Mouse (Mus musculus) lung, adult 2 months (tissue): Measurements from ENCODE around the gene Klf7. TPM values are rescaled to one million over a fixed set of nuclear protein-coding genes. Genes with fewer than 3 reads are reported as not detected.

ENCODE experiments used
- DNase-seq: peaks from one replicate; pipeline ENCODE4 v3.0.0; 2022
- H3K4me1 ChIP-seq: fragments of 200-500 bp; 2 replicates; pipeline ENCODE4 v1.6.1; 2011; ENCODE audit warnings: low read length; ENCODE audit not compliant: control insufficient read depth, insufficient read depth
- H3K4me3 ChIP-seq: fragments of 200-500 bp; replicated peaks from 2 replicates; pipeline ENCODE3; 2011; ENCODE audit warnings: low read depth, mild to moderate bottlenecking, control low read depth, low read length; ENCODE audit errors: extremely low read depth
- CTCF ChIP-seq: fragments of 200-500 bp; IDR thresholded peaks from 2 replicates; pipeline ENCODE4 v1.5.1; 2011; ENCODE audit warnings: mild to moderate bottlenecking, low read length, control low read depth; ENCODE audit not compliant: insufficient read depth
- POLR2A ChIP-seq: fragments of 200-500 bp; IDR thresholded peaks from 2 replicates; pipeline ENCODE4 v1.6.1; 2011; ENCODE audit warnings: low read depth, mild to moderate bottlenecking, control low read depth, low read length, borderline replicate concordance; ENCODE audit errors: extremely low read depth
- WGBS: fragments of 180-500 bp; shearing (Covaris S2); methylation state at CpG from one replicate; pipeline ENCODE4 v1.1.7; 2018; 5-methylcytosine and 5-hydroxymethylcytosine counted together
- polyA plus RNA-seq: library from polyadenylated mRNA; depleted of rRNA; stranded (reverse); fragments of >200 nt; gene quantifications from 2 replicates; pipeline ENCODE4 v1.2.3, GENCODE M21; 2012

Klf7 gene
- polyA plus RNA-seq, 1 experiment = 32.3 TPM

DNA sequence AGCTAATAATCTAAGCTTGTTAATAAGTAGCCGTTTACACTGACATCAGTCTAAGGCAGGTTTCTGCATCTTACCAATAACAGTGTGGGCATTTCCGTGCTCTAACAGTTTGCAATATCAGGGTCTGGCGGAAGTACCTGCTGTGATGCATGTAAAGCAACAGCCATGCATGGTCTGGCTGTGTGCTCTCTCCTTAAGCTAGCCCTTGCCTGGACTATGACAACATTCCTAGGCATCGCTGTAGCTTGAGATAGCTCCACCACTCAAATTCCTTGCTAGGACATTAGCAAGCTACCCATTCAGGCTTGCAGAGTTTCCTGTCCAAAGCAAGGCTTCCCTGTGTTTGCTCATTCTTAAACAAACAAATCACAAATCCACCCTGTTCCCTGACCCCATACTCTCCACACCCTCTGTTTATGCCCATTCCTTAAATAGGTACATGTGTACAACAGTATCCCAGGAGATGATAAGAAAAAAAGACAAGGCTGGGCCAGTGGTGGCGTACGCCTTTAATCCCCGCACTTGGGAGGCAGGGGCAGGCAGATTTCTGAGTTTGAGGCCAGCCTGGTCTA, 85.1 kb downstream of the Klf7 start:
- TF ChIP-seq CTCF (no peak), POLR2A (no peak)
- WGBS = 52% methylated on average over 7 of the region's 7 CpGs
- no peak for DNase-seq

DNA sequence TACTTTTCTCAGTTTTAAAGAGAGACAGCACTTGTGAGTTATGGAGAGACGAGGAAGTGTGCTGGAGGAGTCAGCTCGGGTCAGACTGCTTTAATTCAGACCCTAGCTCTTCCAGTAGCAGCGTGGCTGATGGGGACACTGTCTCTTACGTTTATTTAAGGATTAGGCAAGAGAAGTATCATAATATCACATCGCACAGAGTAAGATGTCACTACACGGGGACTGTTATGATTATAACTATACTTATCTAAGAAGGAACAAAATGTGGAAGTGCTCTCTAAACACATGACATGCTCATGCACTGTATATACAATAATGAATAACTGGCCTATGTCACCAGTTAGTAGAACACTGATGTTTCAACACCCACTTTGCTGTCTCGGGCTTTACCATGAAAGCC, 86.3 kb downstream of the Klf7 start:
- WGBS = 31% methylated on average over 7 of the region's 7 CpGs
- DNase-seq = no peak
- no peak for TF ChIP-seq CTCF
- TF ChIP-seq POLR2A = no peak
- Histone ChIP-seq H3K4me3 (no peak overlapping the region), H3K4me1 (peaks cover 35% of the 10 kb centered on the region)

More for the DNA sequence above, 85.1 kb downstream of the Klf7 start:
- Histone ChIP-seq H3K4me3 (no peak overlapping the region), H3K4me1 (peaks cover 42% of the 10 kb centered on the region)

GRCm38 (mm10) chr1:64035087-64035791, 86.8 kb downstream of the Klf7 start:
- DNase-seq = no peak
- peaks cover 31% of the 10 kb centered on the region for H3K4me1 ChIP-seq
- 31% methylated on average over 15 of the region's 15 CpGs for WGBS
- TF ChIP-seq CTCF = no peak
- TF ChIP-seq POLR2A = no peak
- no peak overlapping the region for H3K4me3 ChIP-seq

- no peak overlapping the region for H3K4me3 ChIP-seq
- TF ChIP-seq CTCF (no peak), POLR2A (no peak)
- 89% methylated on average over 9 of the region's 9 CpGs for WGBS
- peaks cover 18% of the 10 kb centered on the region for H3K4me1 ChIP-seq
- DNase-seq = no peak
Measured at GRCm38 (mm10) chr1:64032502-64033231, 89.4 kb downstream of the Klf7 start.

GRCm38 (mm10) chr1:64021986-64022385, 100.1 kb downstream of the Klf7 start:
- WGBS = 56% methylated on average over 3 of the region's 3 CpGs
- DNase-seq = no peak
- no peak overlapping the region for H3K4me3 ChIP-seq
- TF ChIP-seq CTCF (no peak), POLR2A (no peak)
- peaks cover 17% of the 10 kb centered on the region; the same call in 1 of the 2 replicates for H3K4me1 ChIP-seq

GRCm38 (mm10) chr1:64020672-64021635, 101.1 kb downstream of the Klf7 start:
- 13% methylated on average over 19 of the region's 19 CpGs for WGBS
- H3K4me3 ChIP-seq = no peak overlapping the region
- H3K4me1 ChIP-seq = peaks cover 17% of the 10 kb centered on the region; the same call in 1 of the 2 replicates
- no peak for DNase-seq
- TF ChIP-seq CTCF = no peak
- TF ChIP-seq POLR2A = no peak

DNA sequence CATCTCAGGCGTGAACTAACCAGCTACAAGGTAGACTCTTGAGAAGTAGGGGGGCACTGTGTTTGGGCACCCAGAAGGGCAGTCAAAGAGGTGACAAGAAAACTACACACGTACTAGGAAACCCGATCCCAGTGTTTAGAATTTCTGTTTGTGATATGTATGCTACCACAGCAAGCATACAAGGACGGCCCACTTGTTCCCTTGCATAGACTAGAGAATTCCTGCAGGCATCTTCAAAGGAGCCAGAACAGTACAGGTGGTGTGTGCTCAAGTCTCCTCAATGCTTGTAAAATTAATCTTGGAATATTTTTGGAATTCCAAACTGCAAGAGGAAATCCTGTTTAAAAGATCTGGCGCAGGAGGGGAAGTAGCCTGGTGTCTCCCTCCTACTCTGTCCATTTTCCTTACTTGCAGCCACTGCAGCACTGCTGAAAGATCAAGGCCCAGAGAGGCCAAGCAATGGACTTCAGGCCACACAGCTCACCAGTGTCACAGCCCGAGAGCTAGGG, 102.9 kb downstream of the Klf7 start:
- no peak overlapping the region for H3K4me3 ChIP-seq
- DNase-seq = no peak
- 36% methylated on average over 6 of the region's 6 CpGs for WGBS

GRCm38 (mm10) chr1:64018466-64019077, 103.5 kb downstream of the Klf7 start:
- DNase-seq = no peak
- Histone ChIP-seq H3K4me1 (peaks cover 17% of the 10 kb centered on the region; the same call in 1 of the 2 replicates), H3K4me3 (no peak overlapping the region)
- 19% methylated on average over 16 of the region's 16 CpGs for WGBS
- TF ChIP-seq POLR2A = no peak
- TF ChIP-seq CTCF = no peak

More for the DNA sequence above, 102.9 kb downstream of the Klf7 start:
- TF ChIP-seq POLR2A = no peak
- no peak for TF ChIP-seq CTCF
- peaks cover 17% of the 10 kb centered on the region; the same call in 1 of the 2 replicates for H3K4me1 ChIP-seq

DNA sequence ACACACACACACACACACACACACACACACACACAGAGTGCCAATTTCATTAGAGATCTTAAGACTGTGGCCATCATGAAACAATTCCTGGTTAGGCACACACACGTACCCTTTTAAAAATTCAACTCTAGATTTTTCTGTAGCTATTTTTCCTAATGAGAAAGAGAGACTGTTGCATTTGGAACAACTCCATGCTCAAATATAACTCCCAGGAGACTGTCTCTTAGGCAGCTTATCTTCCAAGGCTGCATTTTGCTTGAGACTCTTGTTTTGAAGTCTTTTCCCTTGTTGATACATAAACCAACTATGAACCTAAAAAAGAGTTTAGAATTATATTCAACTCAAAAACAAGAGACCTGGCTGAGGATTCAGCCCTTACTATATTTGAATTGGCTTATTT, 108.0 kb downstream of the Klf7 start:
- peaks cover 6% of the 10 kb centered on the region; the same call in 1 of the 2 replicates for H3K4me1 ChIP-seq
- WGBS = 65% methylated on average over 1 of the region's 1 CpGs
- TF ChIP-seq CTCF (no peak), POLR2A (no peak)
- DNase-seq = no peak
- H3K4me3 ChIP-seq = no peak overlapping the region
